Mouse (Mus musculus): ENCODE results near the gene Phkg2.
"Not testable (repeated sequence)": the region's sequence is repeated elsewhere in the genome, so short reads cannot be mapped to it uniquely, and the experiment has no call there.

The Phkg2 gene

DNA sequence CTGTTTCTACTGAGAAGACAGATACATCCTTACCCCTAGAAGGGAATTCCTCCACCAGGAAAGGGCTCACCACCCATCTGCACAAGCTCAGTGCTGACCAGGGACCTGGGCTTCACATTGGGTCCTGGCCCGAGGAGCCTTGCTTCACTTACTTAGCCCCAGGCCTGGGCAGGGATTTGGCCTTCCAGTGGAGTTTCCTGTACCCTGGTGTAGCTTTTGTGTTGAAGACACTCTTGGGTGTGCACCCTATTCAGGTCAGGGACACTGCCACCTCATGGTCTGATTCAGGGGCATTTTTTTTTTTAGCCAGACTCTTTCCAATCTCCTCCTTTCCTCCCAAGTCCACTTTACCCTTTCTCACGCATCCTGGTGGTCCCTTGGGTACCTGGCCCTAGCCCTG is 29.8 kb downstream of the Phkg2 start:
- DNase-seq (ENCODE audit: low spot score in 2 of 2) = no peak

- DNase-seq (ENCODE audit: low spot score in 2 of 2) = no peak
Observed at GRCm38 (mm10) chr7:127604256-127604655, 31.1 kb downstream of the Phkg2 start.

GRCm38 (mm10) chr7:127607150-127607549 is 34.0 kb downstream of the Phkg2 start:
- no peak for DNase-seq (ENCODE audit: low spot score in 2 of 2)

DNA sequence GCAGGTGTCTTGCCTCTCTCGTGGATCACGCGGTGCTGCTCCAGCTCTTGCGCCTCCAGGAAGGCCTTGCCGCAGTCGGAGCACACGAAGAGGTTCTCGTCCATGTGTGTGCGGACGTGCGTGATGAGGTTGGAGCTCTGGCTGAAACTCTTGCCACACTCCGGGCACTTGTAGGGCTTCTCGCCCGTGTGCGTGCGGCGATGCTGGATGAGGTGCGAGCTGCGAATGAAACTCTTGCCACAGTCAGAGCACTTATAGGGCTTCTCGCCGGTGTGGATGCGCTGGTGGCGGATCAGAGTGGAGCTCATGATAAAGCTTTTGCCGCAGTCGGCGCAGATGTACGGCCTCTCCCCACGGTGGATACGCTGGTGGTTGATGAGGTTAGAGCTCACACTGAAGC is 37.9 kb downstream of the Phkg2 start:
- no peak for DNase-seq (ENCODE audit: low spot score in 2 of 2)

DNA sequence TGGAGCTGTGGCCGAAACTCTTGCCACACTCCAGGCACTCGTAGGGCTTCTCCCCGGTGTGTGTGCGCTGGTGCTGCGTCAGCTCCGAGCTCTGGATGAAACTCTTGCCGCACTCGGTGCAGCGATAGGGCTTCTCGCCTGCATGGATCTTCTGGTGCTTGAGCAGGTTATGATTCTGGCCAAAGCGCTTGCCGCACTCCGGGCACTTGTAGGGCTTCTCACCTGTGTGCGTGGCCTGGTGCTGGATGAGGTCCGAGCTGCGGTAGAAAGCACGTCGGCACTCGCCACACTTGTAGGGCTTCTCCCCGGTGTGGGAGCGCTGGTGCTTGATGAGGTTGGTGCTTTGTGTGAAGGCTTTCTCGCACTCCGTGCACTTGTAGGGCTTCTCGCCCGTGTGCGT is 38.4 kb downstream of the Phkg2 start:
- no peak for DNase-seq (ENCODE audit: low spot score in 2 of 2)

GRCm38 (mm10) chr7:127613501-127613900 is 40.4 kb downstream of the Phkg2 start:
- DNase-seq (ENCODE audit: low spot score in 2 of 2) = peak in 1 of 2 experiments; percentile 7

DNA sequence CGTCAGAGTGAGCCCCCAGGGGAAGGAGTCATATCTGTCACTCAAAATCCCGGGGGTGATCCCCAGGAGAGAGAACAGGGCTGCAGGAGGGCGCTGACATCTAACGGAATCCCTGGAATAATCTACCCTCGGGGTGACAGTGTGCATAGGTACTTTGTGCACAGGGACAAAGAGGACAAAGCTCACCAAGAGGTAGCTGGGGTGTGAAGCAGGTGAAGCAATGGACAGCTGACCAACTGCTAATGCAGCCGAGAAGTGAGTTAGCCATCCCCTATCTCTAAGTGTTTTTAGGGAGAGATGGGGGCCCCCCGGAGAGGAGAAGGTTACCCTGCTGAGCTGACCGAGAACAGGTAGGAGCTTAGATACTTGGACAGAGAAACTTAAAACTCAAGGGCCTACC is 41.0 kb downstream of the Phkg2 start:
- peak in 1 of 2 experiments; percentile 2 for DNase-seq (ENCODE audit: low spot score in 2 of 2)

- peak in 1 of 2 experiments; percentile 36 for DNase-seq (ENCODE audit: low spot score in 2 of 2)
Observed at GRCm38 (mm10) chr7:127614511-127614890, 41.4 kb downstream of the Phkg2 start.

GRCm38 (mm10) chr7:127614891-127615843 is 42.0 kb downstream of the Phkg2 start, which contains the start of gene Zfp629:
Zfp629 (minus strand) TSS chr7:127615797.
- peak; percentile 81 to 82 for DNase-seq (ENCODE audit: low spot score in 2 of 2)

DNA sequence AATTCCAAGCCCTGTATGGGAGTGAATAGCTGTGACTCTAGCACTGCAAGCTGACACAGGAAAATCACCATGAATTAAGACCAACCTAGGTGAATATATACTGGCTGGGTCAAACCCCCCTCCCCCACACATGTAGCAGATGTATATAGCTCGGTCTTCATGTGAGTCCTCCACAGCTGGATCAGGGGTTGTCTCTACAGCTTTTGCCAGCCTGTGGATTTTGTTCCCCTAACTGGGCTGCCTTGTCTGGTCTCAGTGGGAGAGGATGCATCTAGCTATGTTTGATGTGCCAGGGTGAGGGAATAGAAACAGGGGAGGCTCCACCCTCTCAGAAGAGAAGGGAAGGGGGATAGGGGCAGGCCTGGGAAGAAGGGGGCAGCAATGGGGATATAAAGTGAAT is 43.2 kb downstream of the Phkg2 start:
- DNase-seq (ENCODE audit: low spot score in 2 of 2) = peak in 1 of 2 experiments; percentile 7

- DNase-seq (ENCODE audit: low spot score in 2 of 2) = no peak
Observed at GRCm38 (mm10) chr7:127616881-127617280, 43.7 kb downstream of the Phkg2 start.

- peak in 1 of 2 experiments; percentile 11 for DNase-seq (ENCODE audit: low spot score in 2 of 2)
Observed at GRCm38 (mm10) chr7:127617962-127618361, 44.8 kb downstream of the Phkg2 start.

DNA sequence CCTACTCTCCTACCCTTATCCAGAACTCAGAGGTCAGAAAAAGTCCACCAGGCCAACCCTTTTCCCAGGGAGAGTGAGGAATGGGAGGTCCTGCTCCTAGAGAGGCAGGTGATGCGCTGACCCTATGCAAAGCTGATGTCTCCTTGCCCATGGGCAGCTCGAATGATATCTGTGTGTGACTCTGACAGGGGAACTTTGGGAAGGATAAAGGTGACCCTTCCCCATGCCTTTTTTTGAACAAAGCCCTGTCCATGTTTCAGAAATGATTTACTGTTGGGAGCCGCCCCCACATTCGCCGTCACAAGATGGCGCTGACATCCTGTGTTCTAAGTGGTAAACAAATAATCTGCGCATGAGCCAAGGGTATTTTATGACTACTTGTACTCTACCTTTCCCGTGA is 45.3 kb downstream of the Phkg2 start:
- DNase-seq (ENCODE audit: low spot score in 2 of 2) = not testable (repeated sequence)

DNA sequence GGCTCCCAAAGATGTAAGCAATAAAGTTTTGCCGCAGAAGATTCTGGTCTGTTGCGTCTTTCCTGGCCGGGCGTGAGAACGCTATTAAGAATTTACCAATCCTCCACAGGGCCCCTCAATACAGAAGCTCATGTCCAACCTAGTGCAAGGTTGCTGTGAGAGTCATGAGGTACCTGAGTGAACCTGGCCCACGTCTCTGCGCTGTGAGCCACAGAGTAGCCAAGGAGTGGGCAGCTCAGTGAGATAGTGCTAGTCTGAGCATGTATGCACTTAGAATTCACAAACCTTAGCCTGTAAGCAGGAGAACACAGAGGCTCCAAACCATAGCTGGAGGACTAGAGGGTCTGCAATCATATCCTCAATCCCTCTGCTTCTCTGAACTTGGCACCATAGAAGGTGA is 52.9 kb downstream of the Phkg2 start:
- no peak for DNase-seq (ENCODE audit: low spot score in 2 of 2)

- no peak for DNase-seq (ENCODE audit: low spot score in 2 of 2)
Observed at GRCm38 (mm10) chr7:127626471-127626870, 53.3 kb downstream of the Phkg2 start.

GRCm38 (mm10) chr7:127628646-127629045 is 55.5 kb downstream of the Phkg2 start:
- DNase-seq (ENCODE audit: low spot score in 2 of 2) = no peak

DNA sequence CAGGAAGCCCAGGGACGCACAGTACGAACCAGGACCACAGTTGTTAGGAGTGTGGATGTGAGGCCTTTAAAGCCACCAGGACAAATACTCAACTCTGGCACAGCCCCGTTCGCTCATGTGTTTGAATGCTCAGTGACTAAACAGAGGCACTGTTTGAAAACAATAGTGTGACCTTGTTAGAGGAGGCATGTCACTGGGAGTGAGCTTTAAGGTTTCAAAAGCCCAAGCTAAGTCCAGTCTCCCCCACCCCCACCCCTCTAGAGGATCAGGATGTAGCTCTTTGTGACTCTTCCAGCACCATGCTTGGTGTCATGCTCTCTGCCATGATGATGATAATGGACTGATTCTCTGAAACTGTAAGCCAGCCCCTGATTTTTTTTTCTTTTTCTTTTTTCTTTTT is 58.3 kb downstream of the Phkg2 start:
- no peak for DNase-seq (ENCODE audit: low spot score in 2 of 2)

All from frontal cortex, postnatal 10 days (tissue).